Mouse (Mus musculus): ENCODE results near the gene Gpatch1. TPM values are rescaled to one million over a fixed set of nuclear protein-coding genes. Genes with fewer than 3 reads are reported as not detected.

The Gpatch1 gene
- polyA plus RNA-seq, 1 experiment from 2014 or later = 13.2 TPM

DNA sequence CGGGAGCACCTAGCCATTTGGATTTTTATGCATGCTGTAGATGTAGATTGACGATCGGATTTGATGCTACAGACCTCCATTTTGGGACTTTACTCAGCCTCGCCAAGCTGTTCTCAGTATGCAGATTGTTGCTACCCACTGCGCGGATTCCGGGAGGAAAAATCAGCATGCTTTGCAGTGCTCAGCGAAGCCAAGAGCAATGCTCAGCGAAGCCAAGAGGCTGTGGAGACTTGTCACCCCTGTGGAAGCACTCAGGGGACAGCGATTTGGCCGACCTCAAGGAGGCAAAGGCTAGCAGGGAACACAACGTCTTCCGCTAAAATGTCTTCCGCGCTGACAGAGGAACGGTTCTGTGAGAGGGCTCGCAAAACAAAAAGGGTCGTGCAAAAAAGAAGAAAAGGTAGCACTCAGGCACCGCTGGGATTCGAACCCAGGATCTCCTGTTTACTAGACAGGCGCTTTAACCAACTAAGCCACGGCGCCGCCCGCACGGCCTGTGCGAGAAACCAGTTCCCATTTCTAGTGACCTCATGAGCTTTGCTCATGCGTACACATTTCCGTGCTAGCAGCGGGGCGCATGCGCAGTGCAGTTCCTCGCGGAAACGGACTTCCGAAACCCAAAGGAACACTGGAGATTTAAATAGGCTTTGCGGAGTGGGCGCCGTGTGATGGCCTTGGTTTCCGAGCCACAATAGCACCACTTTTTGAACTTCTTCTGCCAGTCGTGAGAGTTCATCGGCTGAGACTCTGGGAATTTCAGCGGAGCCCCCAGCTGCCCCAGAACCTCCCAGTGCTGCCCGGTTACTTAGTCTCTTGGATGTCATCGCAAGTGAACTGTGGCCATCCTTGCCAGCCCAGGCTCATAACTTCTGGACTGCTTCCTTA, 83.6 kb downstream of the Gpatch1 start:
- H3K79me2 ChIP-seq (ENCODE audit: inconsistent target) = no peaks in the 10 kb centered on the region
- H3K36me3 ChIP-seq (ENCODE audit: inconsistent target) = no peaks in the 10 kb centered on the region
- WGBS (ENCODE audit: missing documents) = 2% methylated on average over 45 of the region's 45 CpGs
- peak overlapping the region; percentile 54 for H3K4me3 ChIP-seq (ENCODE audit: inconsistent target)
- peak overlapping the region; percentile 50 for H3K27ac ChIP-seq

DNA sequence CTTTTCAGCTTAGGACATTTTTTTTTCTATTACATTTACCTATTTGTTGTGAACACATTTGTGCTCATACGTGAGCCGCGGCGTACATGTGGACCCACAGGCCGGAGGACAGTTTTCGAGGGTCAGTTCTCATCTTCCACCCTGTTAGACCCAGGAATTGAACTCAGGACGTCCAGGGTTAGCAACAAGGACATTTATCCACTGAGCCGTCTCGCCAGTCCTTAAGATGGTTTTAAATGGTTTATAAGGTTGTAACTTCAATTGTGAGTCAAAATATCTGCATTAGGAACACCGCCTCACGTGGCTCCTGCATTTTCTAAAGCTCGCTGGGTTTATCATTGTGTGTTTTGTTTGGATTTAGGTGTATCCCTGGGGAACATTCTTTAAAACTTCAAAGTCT, 84.4 kb downstream of the Gpatch1 start:
- Histone ChIP-seq H3K79me2 (ENCODE audit: inconsistent target) (no peaks in the 10 kb centered on the region), H3K4me3 (ENCODE audit: inconsistent target) (peak overlapping the region; percentile 54; the same call in 1 of the 2 replicates), H3K27ac (peak overlapping the region; percentile 50; the same call in 1 of the 2 replicates), H3K36me3 (ENCODE audit: inconsistent target) (no peaks in the 10 kb centered on the region)
- WGBS (ENCODE audit: missing documents) = 88% methylated on average over 12 of the region's 12 CpGs

DNA sequence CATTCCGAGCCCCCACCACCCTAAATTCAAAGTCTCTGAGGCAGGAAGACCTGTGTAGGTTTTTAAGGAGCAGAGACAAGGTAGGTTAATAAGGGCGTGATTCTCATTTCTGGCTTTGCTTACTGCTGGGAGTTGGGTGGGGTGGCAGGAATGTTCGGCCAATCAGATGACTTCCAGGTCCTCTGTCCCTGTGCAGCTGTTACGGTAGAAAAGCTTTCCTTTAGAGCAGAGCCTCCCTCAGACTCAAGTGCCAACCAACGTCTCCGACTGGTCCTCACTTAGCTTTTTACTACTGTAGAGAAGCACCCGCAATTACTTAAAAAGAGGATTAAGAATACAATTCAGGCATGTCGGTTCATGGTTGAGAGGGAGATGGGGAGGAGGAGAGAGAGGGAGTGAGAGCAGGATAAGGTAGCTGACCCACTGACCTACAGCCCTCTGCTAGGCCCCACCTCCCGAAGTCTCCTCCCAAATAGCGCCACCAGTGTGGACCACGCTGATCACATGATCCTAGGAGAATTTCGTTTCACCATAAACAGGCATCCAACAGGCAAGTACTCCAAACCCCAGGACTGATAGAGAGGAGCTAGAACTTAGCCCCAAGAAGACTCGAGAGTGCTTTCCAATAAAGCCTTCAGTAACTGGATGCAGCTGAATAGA, 85.3 kb downstream of the Gpatch1 start:
- Histone ChIP-seq H3K36me3 (ENCODE audit: inconsistent target) (no peaks in the 10 kb centered on the region), H3K27ac (no peak overlapping the region), H3K79me2 (ENCODE audit: inconsistent target) (no peaks in the 10 kb centered on the region), H3K4me3 (ENCODE audit: inconsistent target) (no peak overlapping the region)
- 97% methylated on average over 13 of the region's 13 CpGs for WGBS (ENCODE audit: missing documents)

DNA sequence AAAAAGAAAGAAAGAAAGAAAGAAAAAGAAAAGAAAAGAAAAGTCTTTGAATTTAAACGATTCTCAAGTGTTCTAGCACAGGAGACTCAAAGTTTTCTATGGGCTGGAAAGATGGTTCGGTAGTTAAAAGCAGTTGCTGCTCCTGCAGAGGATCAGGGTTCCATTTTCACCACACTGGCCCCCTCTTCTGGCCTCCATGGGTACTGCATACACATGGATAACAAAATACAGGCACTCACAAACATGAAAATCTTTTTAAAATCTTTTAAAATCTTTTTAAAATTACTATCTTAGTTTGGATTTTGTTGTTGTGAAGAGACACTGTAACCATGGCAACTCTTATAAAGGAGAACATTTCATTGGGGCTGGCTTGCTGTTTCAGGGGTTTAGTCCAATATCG, 87.9 kb downstream of the Gpatch1 start:
- Histone ChIP-seq H3K27ac (no peak overlapping the region), H3K79me2 (ENCODE audit: inconsistent target) (no peaks in the 10 kb centered on the region), H3K36me3 (ENCODE audit: inconsistent target) (no peaks in the 10 kb centered on the region), H3K4me3 (ENCODE audit: inconsistent target) (no peak overlapping the region)
- 88% methylated on average over 2 of the region's 3 CpGs for WGBS (ENCODE audit: missing documents)

Other genes with a start within 250 kb of the Gpatch1 start
- gene Cebpa, start 199.1 kb downstream of the Gpatch1 start, polyA plus RNA-seq (2018) = 58.4 to 104 TPM (median 95.9 TPM) in 3 replicates
- not detected in 3 replicates for gene Slc7a10, start 132.1 kb downstream of the Gpatch1 start, polyA plus RNA-seq (2018)
- not detected in 3 replicates for gene Lrp3, start 102.9 kb downstream of the Gpatch1 start, polyA plus RNA-seq (2018)
- gene Rhpn2, start 15.7 kb upstream of the Gpatch1 start, polyA plus RNA-seq (2018) = not detected in 3 replicates
- 5.4 to 10.3 TPM (median 8.4 TPM) in 3 replicates for gene Faap24, start 78.4 kb upstream of the Gpatch1 start, polyA plus RNA-seq (2018)
- gene Cep89, start 78.6 kb upstream of the Gpatch1 start, polyA plus RNA-seq (2018) = 4.7 to 9.8 TPM (median 6.2 TPM) in 3 replicates
- not detected in 3 replicates for gene Slc7a9, start 130.4 kb upstream of the Gpatch1 start, polyA plus RNA-seq (2018)
- gene Tdrd12, start 219.3 kb upstream of the Gpatch1 start, polyA plus RNA-seq (2018) = 0.17 TPM in 1 of 3 replicates, not detected in the others
- 23.5 to 38.0 TPM (median 30.5 TPM) in 3 replicates for gene Nudt19, start 237.9 kb upstream of the Gpatch1 start, polyA plus RNA-seq (2018)

Data from macrophage (primary cell).